Mouse (Mus musculus): ENCODE measurements around the gene Phrf1. TPM values are rescaled to one million over a fixed set of nuclear protein-coding genes. Genes with fewer than 3 reads are reported as not detected.

Phrf1 gene
- total and polyA plus RNA-seq, 3 experiments: 66.1 to 1,029 (median 91.2) TPM

GRCm38 (mm10) chr7:141231111-141231510 is 2.5 kb downstream of the Phrf1 start:
- Histone ChIP-seq H3K79me2 (ENCODE audit: control insufficient read depth, insufficient read depth, low read length, poor library complexity) (peaks cover 37% of the 10 kb centered on the region), H3K27me3 (ENCODE audit: control insufficient read depth in 1 of 2, insufficient read depth in 2 of 2, low read length in 2 of 2) (no peaks in the 10 kb centered on the region), H3K4me3 (ENCODE audit: control insufficient read depth in 1 of 2, insufficient read depth in 1 of 2, low read depth in 2 of 2, low read length in 2 of 2) (no peak overlapping the region), H3K4me1 (ENCODE audit: control insufficient read depth in 1 of 2, insufficient read depth in 2 of 2, low read length in 2 of 2) (peaks cover 4 to 12% of the 10 kb centered on the region in 2 experiments; a peak in 2 of 4 replicates), H3K27ac (ENCODE audit: control insufficient read depth, low read depth, low read length) (no peak overlapping the region), H3K9me3 (replicated peaks; ENCODE audit: insufficient read depth, low read length) (no peaks in the 10 kb centered on the region), H3K9ac (ENCODE audit: control insufficient read depth, low read depth, low read length, poor library complexity, severe bottlenecking) (no peak overlapping the region), H3K36me3 (ENCODE audit: control insufficient read depth in 1 of 2, insufficient read depth in 2 of 2, low read length in 2 of 2) (peaks cover 11 to 26% of the 10 kb centered on the region in 2 experiments; a peak in 3 of 4 replicates)
- DNase-seq (ENCODE audit: low read depth, low spot score): no peak
- TF ChIP-seq BHLHE40 (IDR thresholded peaks at IDR 0.05; ENCODE audit: borderline replicate concordance, low read depth, low read length) (no peak), UBTF (IDR thresholded peaks at IDR 0.05; ENCODE audit: borderline replicate concordance, insufficient read depth, low read depth, low read length) (no peak), POLR2A (IDR thresholded peaks at IDR 0.05; ENCODE audit: control insufficient read depth in 1 of 2, insufficient read depth in 1 of 2, low read depth in 1 of 2, low read length in 2 of 2, poor library complexity in 1 of 2) (no peak), CHD1 (IDR thresholded peaks at IDR 0.05; ENCODE audit: low read depth, low read length) (no peak), MEF2A (IDR thresholded peaks at IDR 0.05; ENCODE audit: extremely low read depth, insufficient replicate concordance, low read depth, low read length, poor library complexity, severe bottlenecking) (no peak), NRF1 (IDR thresholded peaks at IDR 0.05; ENCODE audit: insufficient read depth, low read depth, low read length, poor library complexity, severe bottlenecking) (no peak), SIN3A (IDR thresholded peaks at IDR 0.05; ENCODE audit: low read length) (no peak), ETS1 (IDR thresholded peaks at IDR 0.05; ENCODE audit: low read depth, low read length) (no peak), RCOR1 (IDR thresholded peaks at IDR 0.05; ENCODE audit: low read depth, low read length) (no peak), KAT2A (conservative IDR thresholded peaks at IDR 0.05; ENCODE audit: low read depth, low read length) (no peak), TBP (IDR thresholded peaks at IDR 0.05; ENCODE audit: low read depth, low read length) (no peak), MAFK (IDR thresholded peaks at IDR 0.05; ENCODE audit: borderline replicate concordance, low read depth, low read length) (no peak), CTCF (IDR thresholded peaks at IDR 0.05 in 2 of 3, conservative IDR thresholded peaks at IDR 0.05 in 1 of 3; ENCODE audit: control insufficient read depth in 1 of 3, insufficient read depth in 1 of 3, low read depth in 2 of 3, low read length in 3 of 3, poor library complexity in 1 of 3, severe bottlenecking in 1 of 3) (no peak)

- H3K27ac ChIP-seq (ENCODE audit: control insufficient read depth, low read depth, low read length): no peak overlapping the region
- no peaks in the 10 kb centered on the region for H3K9me3 ChIP-seq (replicated peaks; ENCODE audit: insufficient read depth, low read length)
- no peak for DNase-seq (ENCODE audit: low read depth, low spot score)
- H3K79me2 ChIP-seq (ENCODE audit: control insufficient read depth, insufficient read depth, low read length, poor library complexity): peaks cover 37% of the 10 kb centered on the region
- H3K4me1 ChIP-seq (ENCODE audit: control insufficient read depth in 1 of 2, insufficient read depth in 2 of 2, low read length in 2 of 2): peaks cover 4 to 12% of the 10 kb centered on the region in 2 experiments; a peak in 2 of 4 replicates
- H3K9ac ChIP-seq (ENCODE audit: control insufficient read depth, low read depth, low read length, poor library complexity, severe bottlenecking): no peak overlapping the region
- peaks cover 11 to 26% of the 10 kb centered on the region in 2 experiments; a peak in 3 of 4 replicates for H3K36me3 ChIP-seq (ENCODE audit: control insufficient read depth in 1 of 2, insufficient read depth in 2 of 2, low read length in 2 of 2)
- no peak overlapping the region for H3K4me3 ChIP-seq (ENCODE audit: control insufficient read depth in 1 of 2, insufficient read depth in 1 of 2, low read depth in 2 of 2, low read length in 2 of 2)
- no peaks in the 10 kb centered on the region for H3K27me3 ChIP-seq (ENCODE audit: control insufficient read depth in 1 of 2, insufficient read depth in 2 of 2, low read length in 2 of 2)
- TF ChIP-seq POLR2AphosphoS2 (IDR thresholded peaks at IDR 0.05; ENCODE audit: low read length): no peak
- TF ChIP-seq EP300 (IDR thresholded peaks at IDR 0.05; ENCODE audit: low read depth in 1 of 2, low read length in 2 of 2): no peak
- TF ChIP-seq RCOR1 (IDR thresholded peaks at IDR 0.05; ENCODE audit: low read depth, low read length): no peak
- no peak for TF ChIP-seq SIN3A (IDR thresholded peaks at IDR 0.05; ENCODE audit: low read length)
- no peak for TF ChIP-seq MXI1 (IDR thresholded peaks at IDR 0.05; ENCODE audit: low read depth, low read length)
- TF ChIP-seq ZC3H11A (IDR thresholded peaks at IDR 0.05; ENCODE audit: low read depth, low read length): no peak
- no peak for TF ChIP-seq MAZ (IDR thresholded peaks at IDR 0.05; ENCODE audit: low read depth, low read length)
- no peak for TF ChIP-seq ZNF384 (IDR thresholded peaks at IDR 0.05; ENCODE audit: low read depth, low read length)
- no peak for TF ChIP-seq MEF2A (IDR thresholded peaks at IDR 0.05; ENCODE audit: extremely low read depth, insufficient replicate concordance, low read depth, low read length, poor library complexity, severe bottlenecking)
- TF ChIP-seq CHD1 (IDR thresholded peaks at IDR 0.05; ENCODE audit: low read depth, low read length): no peak
- no peak for TF ChIP-seq CHD2 (IDR thresholded peaks at IDR 0.05; ENCODE audit: low read length)
- TF ChIP-seq E2F4 (IDR thresholded peaks at IDR 0.05; ENCODE audit: borderline replicate concordance, low read depth, low read length): no peak
- no peak for TF ChIP-seq POLR2A (IDR thresholded peaks at IDR 0.05; ENCODE audit: control insufficient read depth in 1 of 2, insufficient read depth in 1 of 2, low read depth in 1 of 2, low read length in 2 of 2, poor library complexity in 1 of 2)
- TF ChIP-seq USF2 (IDR thresholded peaks at IDR 0.05; ENCODE audit: borderline replicate concordance in 1 of 2, insufficient read depth in 1 of 2, low read depth in 1 of 2, low read length in 2 of 2): no peak
- no peak for TF ChIP-seq ETS1 (IDR thresholded peaks at IDR 0.05; ENCODE audit: low read depth, low read length)
- TF ChIP-seq GABPA (IDR thresholded peaks at IDR 0.05; ENCODE audit: low read depth, low read length): no peak
- TF ChIP-seq MAFK (IDR thresholded peaks at IDR 0.05; ENCODE audit: borderline replicate concordance, low read depth, low read length): no peak
- no peak for TF ChIP-seq ELF1 (IDR thresholded peaks at IDR 0.05; ENCODE audit: low read depth, low read length)
- TF ChIP-seq USF1 (IDR thresholded peaks at IDR 0.05; ENCODE audit: low read depth, low read length): no peak
- TF ChIP-seq ZMIZ1 (IDR thresholded peaks at IDR 0.05; ENCODE audit: low read depth, low read length): no peak
Measured at GRCm38 (mm10) chr7:141231551-141231950, 3.0 kb downstream of the Phrf1 start.

Data from MEL (cell line).